Mouse (Mus musculus) G1E (cell line): ENCODE measurements around the gene Rps19bp1.

Experiments
- CTCF ChIP-seq: IDR thresholded peaks from 2 replicates; pipeline ENCODE4 v1.5.1; 2012; ENCODE audit warnings: low read depth, low read length, inconsistent platforms, mixed read lengths
- GATA1 ChIP-seq: IDR thresholded peaks from 2 replicates; pipeline ENCODE4 v1.6.1; 2012; ENCODE audit warnings: borderline replicate concordance, low read length, inconsistent platforms, mixed read lengths
- GATA2 ChIP-seq: IDR thresholded peaks from 2 replicates; pipeline ENCODE4 v1.6.1; 2012; ENCODE audit warnings: low read depth, low read length, inconsistent platforms, borderline replicate concordance
- POLR2AphosphoS5 ChIP-seq: IDR thresholded peaks from 2 replicates; pipeline ENCODE4 v1.6.1; 2012; ENCODE audit warnings: low read depth, low read length, inconsistent platforms; ENCODE audit not compliant: insufficient replicate concordance
- TAL1 ChIP-seq: conservative IDR thresholded peaks from 2 replicates; pipeline ENCODE4 v1.6.1; 2012; ENCODE audit warnings: low read depth, low read length, inconsistent platforms, mixed read lengths

- peak; percentile 31 for TF ChIP-seq CTCF
- TF ChIP-seq TAL1, result no peak
- no peak for TF ChIP-seq GATA2
- TF ChIP-seq GATA1, result no peak
- no peak for TF ChIP-seq POLR2AphosphoS5
These were observed 38.3 kb downstream of the Rps19bp1 start for GRCm38 (mm10) chr15:80225796-80226195.
